Mouse (Mus musculus) spleen, adult 2 months (tissue): ENCODE results near the gene Add3.

Source experiments
- CTCF ChIP-seq: fragments of 200-500 bp; IDR thresholded peaks from 2 replicates; pipeline ENCODE4 v1.5.1; 2011; ENCODE audit warnings: mild to moderate bottlenecking, inconsistent platforms; ENCODE audit not compliant: insufficient read depth, insufficient read length, insufficient replicate concordance; ENCODE audit errors: extremely low read depth
- POLR2A ChIP-seq: fragments of 200-500 bp; IDR thresholded peaks from 2 replicates; pipeline ENCODE4 v1.6.1; 2011; ENCODE audit warnings: low read depth, low read length, inconsistent platforms

DNA sequence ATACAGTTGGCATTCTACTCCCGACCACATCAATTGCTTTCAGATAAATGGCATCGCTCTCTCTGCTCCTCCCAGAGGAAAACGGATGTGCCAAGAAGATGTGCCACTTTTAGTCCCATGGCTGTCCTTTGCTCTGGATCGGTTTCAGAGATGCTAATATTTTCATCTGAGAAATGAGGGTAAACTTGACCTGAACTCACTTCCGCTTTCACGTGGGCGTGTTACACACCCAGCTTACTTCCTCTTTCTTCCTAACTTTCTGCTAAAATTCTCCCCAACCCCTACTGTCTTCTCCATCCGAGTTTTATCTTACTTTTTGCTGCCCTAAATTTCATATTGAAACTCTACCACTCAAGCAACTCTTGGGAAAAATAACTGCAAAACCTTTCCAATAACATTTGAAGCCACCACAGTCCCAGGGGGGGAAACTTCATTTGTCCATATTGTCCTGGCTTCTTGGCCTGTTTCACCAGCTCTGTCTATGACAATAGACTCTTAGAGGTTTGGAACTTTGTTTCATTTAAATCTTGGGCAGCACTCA, 20.9 kb upstream of the Add3 start:
- TF ChIP-seq CTCF (no peak), POLR2A (no peak)
